Mouse (Mus musculus) adrenal gland, postnatal 0 days (tissue): ENCODE results near the gene Kng1. TPM values are rescaled to one million over a fixed set of nuclear protein-coding genes. Genes with fewer than 3 reads are reported as not detected.

Source experiments
- microRNA-seq: library from miRNA; unstranded; fragments of <30 nt; microRNA quantifications from one replicate; pipeline ENCODE4, GENCODE M21; 2016; ENCODE audit warnings: borderline replicate concordance; ENCODE audit not compliant: insufficient number of aligned reads
- polyA plus RNA-seq: library from polyadenylated mRNA; unstranded; fragments of >200 nt; fragmentation: Nextera tagmentation; extraction: Ambion mirVana; gene quantifications from 2 replicates; pipeline ENCODE4 v1.2.1, GENCODE M21; 2015

The Kng1 gene
- polyA plus RNA-seq: 108 and 144 TPM in 2 replicates

GRCm38 (mm10) chr16:23057668-23058447, at the start of gene Kng1:
Gene Kng1 (plus strand): TSS chr16:23057865.

GRCm38 (mm10) chr16:23028966-23029600, 28.6 kb upstream of the Kng1 start, which contains the start of gene Kng2:
Gene Kng2 (minus strand): TSS chr16:23029482.

GRCm38 (mm10) chr16:23107231-23107942, 49.7 kb downstream of the Kng1 start, which contains the start of gene Eif4a2:
Gene Eif4a2 (plus strand): TSS chr16:23107444.

GRCm38 (mm10) chr16:23127673-23128375, 70.2 kb downstream of the Kng1 start, which contains the start of gene Rfc4:
Gene Rfc4 (minus strand): TSS chr16:23127737.

Small RNA genes lying within 50 kb of the gene (microRNA-seq; reads per million reads assigned to microRNA genes)
- not detected for gene Gm49346

Other genes with a start within 250 kb of the Kng1 start
- 0.14 TPM in 1 of 2 replicates, not detected in the other for gene Crygs, start 246.3 kb upstream of the Kng1 start, polyA plus RNA-seq
- 14.3 and 19.3 TPM in 2 replicates for gene Tbccd1, start 200.2 kb upstream of the Kng1 start, polyA plus RNA-seq
- gene Dnajb11, start 200.0 kb upstream of the Kng1 start, polyA plus RNA-seq: 60.1 and 84.8 TPM in 2 replicates
- 576 and 827 TPM in 2 replicates for gene Ahsg, start 166.6 kb upstream of the Kng1 start, polyA plus RNA-seq
- gene Fetub, start 139.5 kb upstream of the Kng1 start, polyA plus RNA-seq: 16.0 and 20.6 TPM in 2 replicates
- gene Hrg, start 106.8 kb upstream of the Kng1 start, polyA plus RNA-seq: 10.5 and 16.4 TPM in 2 replicates
- gene Kng2, start 28.4 kb upstream of the Kng1 start, polyA plus RNA-seq: 9.9 and 13.6 TPM in 2 replicates
- gene Eif4a2, start 49.6 kb downstream of the Kng1 start, polyA plus RNA-seq: 253 and 255 TPM in 2 replicates
- gene Rfc4, start 69.9 kb downstream of the Kng1 start, polyA plus RNA-seq: 75.6 and 86.8 TPM in 2 replicates
- gene Adipoq, start 88.7 kb downstream of the Kng1 start, polyA plus RNA-seq: 0.16 and 19.7 TPM in 2 replicates
- gene St6gal1, start 166.9 kb downstream of the Kng1 start, polyA plus RNA-seq: 29.6 and 40.1 TPM in 2 replicates